Comparison of ENCODE assay signal across 9 mouse cellular contexts in the genomic region with DNA sequence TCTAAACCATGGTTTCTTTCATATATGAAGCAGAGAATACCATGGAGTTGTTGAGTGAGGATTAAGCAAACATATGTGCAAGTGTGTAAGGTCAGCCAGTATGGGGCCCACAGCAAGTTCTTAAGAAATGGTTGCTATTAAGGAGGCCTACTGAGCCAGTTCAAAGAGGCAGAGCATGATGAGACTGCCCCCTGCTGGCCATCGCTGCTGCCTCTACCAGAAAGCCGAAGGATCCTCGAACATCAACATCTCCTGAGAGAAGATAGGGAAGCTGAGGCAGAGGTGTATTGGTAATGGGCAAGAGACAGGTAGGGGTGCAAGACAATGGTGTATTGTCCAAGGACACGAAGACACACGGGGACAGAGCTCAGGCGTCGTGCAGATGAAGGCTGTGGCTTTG. TPM values are rescaled to one million over a fixed set of nuclear protein-coding genes. Genes with fewer than 3 reads are reported as not detected.
DNase-seq lines count a peak whose midpoint lies in the region; ATAC-seq and TF ChIP-seq lines count a peak whose summit lies in the region.
"Had no signal": no experiment of that assay in that cellular context is flagged by ENCODE, and none has a peak within 500 bp of the region (broad histone marks: within the 10 kb centered on the region; RNA-seq: fewer than 3 reads in every experiment).

No protein-coding gene starts in this region.

- H3K36me3 ChIP-seq in spleen, adult 2 months (ENCODE audit: control insufficient read depth, insufficient read depth, low read length), result no peaks in the 10 kb centered on the region
- no peaks in the 10 kb centered on the region for H3K36me3 ChIP-seq in stomach, postnatal 0 days (ENCODE audit: control insufficient read depth, insufficient read depth, low read length)

- no peak for ATAC-seq in stomach, postnatal 0 days (ENCODE audit: low FRiP score, low TSS enrichment)

- H3K27me3 ChIP-seq in spleen, adult 2 months (ENCODE audit: control insufficient read depth, insufficient read depth, low read length), result no peaks in the 10 kb centered on the region
- no peaks in the 10 kb centered on the region for H3K27me3 ChIP-seq in stomach, postnatal 0 days (ENCODE audit: control insufficient read depth, insufficient read depth, low read length)

- H3K4me2 ChIP-seq in stomach, postnatal 0 days (replicated peaks; ENCODE audit: low read depth), result no peak overlapping the region

- peak; percentile 28 to 80 for DNase-seq in adrenal gland, adult (ENCODE audit: inconsistent age in 2 of 2, low spot score in 1 of 2)
- DNase-seq in adrenal gland, adult 8-10 months, result no peak
- peak in 1 of 2 experiments; percentile 29 for DNase-seq in spleen, adult 2 months (ENCODE audit: low read depth in 1 of 2, low spot score in 2 of 2)
- no peak for DNase-seq in spleen, adult 12 weeks (ENCODE audit: low spot score)
- peak; percentile 22 for DNase-seq in embryo, embryonic 11.5 days (ENCODE audit: low read depth, low spot score)
- peak; percentile 56 to 74 for DNase-seq in kidney, postnatal 25 days
- peak; percentile 22 for DNase-seq in lung, adult 2 months
- peak; percentile 68 for DNase-seq in stomach, postnatal 0 days (ENCODE audit: low spot score)

- H3K27ac ChIP-seq in spleen, adult 2 months (ENCODE audit: insufficient read depth, low read length), result no peak overlapping the region
- H3K27ac ChIP-seq in stomach, postnatal 0 days (replicated peaks), result no peak overlapping the region

- no peaks in the 10 kb centered on the region for H3K4me1 ChIP-seq in spleen, adult 2 months (ENCODE audit: control insufficient read depth, insufficient read depth, insufficient read length)
- H3K4me1 ChIP-seq in lung, adult 2 months (ENCODE audit: control insufficient read depth, insufficient read depth, low read length), result no peaks in the 10 kb centered on the region
- H3K4me1 ChIP-seq in stomach, postnatal 0 days (replicated peaks; ENCODE audit: control insufficient read depth, insufficient read depth), result no peaks in the 10 kb centered on the region

- peak; percentile 75; the same call in 1 of the 2 replicates for TF ChIP-seq CTCF in spleen, adult 2 months (IDR thresholded peaks at IDR 0.05; ENCODE audit: extremely low read depth, insufficient read depth, insufficient read length, insufficient replicate concordance)
- TF ChIP-seq CTCF in lung, adult 2 months (IDR thresholded peaks at IDR 0.05; ENCODE audit: insufficient read depth, low read length), result peak; percentile 67
- peak; percentile 82 for TF ChIP-seq CTCF in stomach, postnatal 0 days (IDR thresholded peaks at IDR 0.05; ENCODE audit: low read depth)

- H3K9me3 ChIP-seq in stomach, postnatal 0 days (ENCODE audit: control insufficient read depth, low read length), result no peaks in the 10 kb centered on the region

- 25% methylated on average over 7 of the region's 7 CpGs for WGBS in spleen, adult 2 months
- 29% methylated on average over 7 of the region's 7 CpGs for WGBS in lung, adult 2 months
- WGBS in stomach, postnatal 0 days, result 28% methylated on average over 7 of the region's 7 CpGs

- no peak for TF ChIP-seq EP300 in stomach, postnatal 0 days (optimal IDR thresholded peaks at IDR 0.05)

- no peak overlapping the region for H3K9ac ChIP-seq in stomach, postnatal 0 days (ENCODE audit: low read length)

- H3K4me3 ChIP-seq in spleen, adult 2 months (ENCODE audit: extremely low read depth, insufficient read depth, insufficient read length), result no peak overlapping the region
- no peak overlapping the region for H3K4me3 ChIP-seq in lung, adult 2 months (replicated peaks; ENCODE audit: extremely low read depth, low read depth, low read length)
- H3K4me3 ChIP-seq in stomach, postnatal 0 days (ENCODE audit: low read depth, low read length), result no peak overlapping the region

- no peak for TF ChIP-seq POLR2A in spleen, adult 2 months (IDR thresholded peaks at IDR 0.05; ENCODE audit: low read depth, low read length)
- TF ChIP-seq POLR2A in lung, adult 2 months (IDR thresholded peaks at IDR 0.05; ENCODE audit: borderline replicate concordance, extremely low read depth, low read depth, low read length), result no peak

RNA-seq across cellular contexts. Expression of a gene that starts 12.1 kb away (rescaled TPM):
- total RNA-seq in adrenal gland, adult 8-10 months (2022), result 1 to 10 TPM; 2.5 to 5.2 (median 3.4) TPM
- polyA plus RNA-seq in spleen, adult 2 months (2012; rRNA removed), result not detected in 2 replicates
- polyA plus RNA-seq in lung, adult 2 months (2012; rRNA removed), result 0.36 TPM in 1 of 2 replicates, not detected in the other
- 1.4 and 2.1 TPM in 2 replicates for polyA plus RNA-seq in stomach, postnatal 0 days (2015; fragmentation: Nextera tagmentation; extraction: Ambion mirVana)

RNA-seq across cellular contexts. Expression of a gene that starts 14.5 kb away (rescaled TPM):
- total RNA-seq in adrenal gland, adult 8-10 months (2022), result under 1 TPM in 2 of 4 experiments, not detected in 2; 0.59 to 0.87 TPM
- not detected in 2 replicates for polyA plus RNA-seq in spleen, adult 2 months (2012; rRNA removed)
- not detected in 2 replicates for polyA plus RNA-seq in lung, adult 2 months (2012; rRNA removed)
- polyA plus RNA-seq in stomach, postnatal 0 days (2015; fragmentation: Nextera tagmentation; extraction: Ambion mirVana), result 0.01 TPM in 1 of 2 replicates, not detected in the other
- polyA plus RNA-seq: heart, embryonic 14.5 days had no signal

RNA-seq across cellular contexts. Expression of a gene that starts 46.4 kb away (rescaled TPM):
- 1 to 10 TPM in 3 of 4 experiments, under 1 TPM in 1; 0.92 to 2.9 (median 1.7) TPM for total RNA-seq in adrenal gland, adult 8-10 months (2022)
- 0.02 and 0.08 TPM in 2 replicates for polyA plus RNA-seq in spleen, adult 2 months (2012; rRNA removed)
- polyA plus RNA-seq in lung, adult 2 months (2012; rRNA removed), result 1.2 and 2.0 TPM in 2 replicates
- 3.6 and 4.0 TPM in 2 replicates for polyA plus RNA-seq in stomach, postnatal 0 days (2015; fragmentation: Nextera tagmentation; extraction: Ambion mirVana)

Comparison
In these comparisons a context has a peak if more than half of its experiments do, and no peak if none do; other contexts are left out.
1. DNase-seq: peak in adrenal gland, adult (2 of 2), embryo, embryonic 11.5 days (single experiment), kidney, postnatal 25 days (2 of 2), lung, adult 2 months (single experiment) and stomach, postnatal 0 days (single experiment); none in adrenal gland, adult 8-10 months (single experiment) and spleen, adult 12 weeks (single experiment).
2. Peak in every context shown above with its lines, with median percentiles within 50 percentile points of each other: CTCF ChIP-seq.